Mouse (Mus musculus) brain, embryonic 14.5 days (tissue): ENCODE results near the gene Eif4b. TPM values are rescaled to one million over a fixed set of nuclear protein-coding genes. Genes with fewer than 3 reads are reported as not detected.

Source experiments
- DNase-seq: peaks from one replicate; pipeline ENCODE4 v3.0.0-alpha.2; 2011; ENCODE audit warnings: low read depth
- CTCF ChIP-seq: fragments of 200-500 bp; IDR thresholded peaks from 2 replicates; pipeline ENCODE4 v1.5.1; 2012; ENCODE audit warnings: inconsistent platforms, mild to moderate bottlenecking, moderate library complexity, borderline replicate concordance; ENCODE audit not compliant: insufficient read depth, insufficient read length; ENCODE audit errors: extremely low read depth
- POLR2A ChIP-seq: fragments of 200-500 bp; IDR thresholded peaks from 2 replicates; pipeline ENCODE4 v1.6.1; 2012; ENCODE audit warnings: mild to moderate bottlenecking, inconsistent platforms, borderline replicate concordance; ENCODE audit not compliant: poor library complexity, insufficient read depth, insufficient read length, severe bottlenecking; ENCODE audit errors: extremely low read depth
- polyA plus RNA-seq: library from polyadenylated mRNA; depleted of rRNA; stranded (reverse); fragments of >200 nt; gene quantifications from 2 replicates; pipeline ENCODE4 v1.2.3, GENCODE M21; 2012

Eif4b gene
- polyA plus RNA-seq, 1 experiment, result 173 TPM

DNA sequence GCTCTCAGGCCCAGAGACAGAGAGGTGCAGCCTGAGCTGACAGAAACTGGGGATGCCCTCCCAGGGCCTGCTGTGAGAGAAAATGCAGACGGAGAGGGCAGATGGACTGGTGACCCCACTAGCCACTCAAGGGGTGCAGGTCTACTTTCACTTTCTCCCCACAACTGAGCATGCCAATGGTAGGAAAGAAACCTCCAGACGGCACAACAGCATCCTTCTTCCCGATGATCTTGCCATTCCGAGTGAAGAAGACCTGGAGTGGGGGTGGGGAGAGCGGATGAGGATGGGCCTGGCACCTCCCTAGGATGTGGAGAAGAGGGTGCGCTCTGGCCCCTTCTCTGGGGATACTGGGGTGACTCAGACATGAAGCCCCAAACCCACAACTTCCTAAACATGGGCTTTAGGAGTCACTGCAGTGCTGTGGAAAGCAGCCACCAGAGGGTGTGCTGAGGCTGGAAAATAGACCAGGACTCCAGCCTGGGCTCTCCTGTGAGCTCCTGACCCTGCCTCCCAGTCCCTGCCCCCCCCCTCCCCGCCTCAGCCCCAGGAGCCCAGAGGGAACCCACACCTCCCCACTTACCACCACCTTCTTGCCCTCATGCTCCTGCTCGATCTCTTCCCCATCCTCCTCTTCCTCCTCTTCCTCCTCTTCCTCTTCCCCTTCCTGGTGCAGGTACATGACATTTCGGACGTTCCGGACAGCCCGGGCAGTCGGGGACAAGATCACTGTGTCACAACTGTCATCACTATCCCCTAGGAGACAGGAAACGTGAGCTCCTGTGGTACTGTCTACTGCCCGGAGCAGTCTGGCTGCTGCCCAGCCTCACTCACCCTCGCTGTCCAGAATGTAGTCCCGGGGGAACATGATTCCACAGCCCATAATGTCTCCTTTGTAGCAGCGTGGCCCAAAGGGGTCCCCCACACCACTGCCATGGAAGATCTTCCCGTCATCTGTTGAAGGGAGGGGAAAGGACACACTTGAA is 44.2 kb downstream of the Eif4b start:
- DNase-seq, result no peak
- TF ChIP-seq POLR2A, result no peak
- peak; percentile 41; the same call in 1 of the 2 replicates for TF ChIP-seq CTCF

DNA sequence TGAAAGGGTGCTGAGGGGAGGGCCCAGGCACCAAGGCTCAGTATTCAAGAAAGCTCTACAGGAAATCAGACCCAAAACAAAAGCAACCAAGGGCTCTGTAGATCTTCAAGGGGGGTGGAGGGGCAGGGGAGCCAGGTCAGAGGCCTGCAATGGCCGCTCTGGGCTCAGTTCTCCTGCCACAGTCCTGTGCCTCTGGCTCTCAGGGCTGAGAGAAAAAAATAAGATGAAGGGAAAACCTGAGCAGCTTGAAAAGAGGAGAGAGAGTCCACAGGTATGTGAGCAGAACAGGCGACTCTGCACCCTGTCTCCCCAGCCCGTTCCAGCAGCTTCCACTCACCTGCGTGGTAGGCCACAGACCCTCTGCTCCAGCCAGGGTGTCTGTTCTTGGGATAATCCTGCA is 45.0 kb downstream of the Eif4b start:
- no peak for DNase-seq
- TF ChIP-seq CTCF (no peak), POLR2A (no peak)

DNA sequence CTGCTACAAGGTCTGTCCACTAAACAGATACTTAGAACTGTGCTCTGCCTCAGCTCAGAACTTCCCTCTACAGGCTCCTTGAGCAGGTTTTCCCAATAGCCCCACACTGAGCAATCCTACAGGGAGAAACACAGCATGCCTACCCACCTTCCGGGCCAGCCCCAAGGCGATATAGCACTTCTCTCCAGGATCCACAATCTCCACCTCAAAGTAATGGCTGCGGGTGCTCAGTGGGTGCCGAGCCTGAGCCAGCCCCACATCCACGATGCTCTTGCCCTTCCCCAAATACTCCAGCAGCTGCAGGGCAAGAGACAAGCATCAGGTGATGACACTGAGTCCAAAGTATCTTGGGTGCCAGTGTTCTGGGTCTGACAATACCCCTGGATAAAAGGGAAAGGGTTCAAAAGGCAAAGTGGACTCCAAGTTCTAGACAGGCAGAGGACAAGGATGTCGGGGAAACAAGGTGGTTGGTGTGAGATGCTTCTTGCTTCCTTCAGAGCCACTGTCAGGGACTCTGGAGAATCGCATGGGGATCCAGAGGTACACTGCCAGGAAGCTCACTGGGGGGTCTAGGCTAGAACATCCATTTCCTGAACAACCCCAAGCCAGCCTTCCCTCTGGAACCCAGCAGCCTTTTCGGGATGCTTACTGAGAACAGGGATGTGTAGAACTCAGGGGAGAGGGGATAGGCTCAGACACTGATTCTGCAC is 45.7 kb downstream of the Eif4b start:
- DNase-seq, result no peak
- TF ChIP-seq CTCF, result no peak
- TF ChIP-seq POLR2A, result no peak

GRCm38 (mm10) chr15:102119831-102120170 is 46.2 kb downstream of the Eif4b start:
- TF ChIP-seq POLR2A, result no peak
- TF ChIP-seq CTCF, result no peak
- no peak for DNase-seq

DNA sequence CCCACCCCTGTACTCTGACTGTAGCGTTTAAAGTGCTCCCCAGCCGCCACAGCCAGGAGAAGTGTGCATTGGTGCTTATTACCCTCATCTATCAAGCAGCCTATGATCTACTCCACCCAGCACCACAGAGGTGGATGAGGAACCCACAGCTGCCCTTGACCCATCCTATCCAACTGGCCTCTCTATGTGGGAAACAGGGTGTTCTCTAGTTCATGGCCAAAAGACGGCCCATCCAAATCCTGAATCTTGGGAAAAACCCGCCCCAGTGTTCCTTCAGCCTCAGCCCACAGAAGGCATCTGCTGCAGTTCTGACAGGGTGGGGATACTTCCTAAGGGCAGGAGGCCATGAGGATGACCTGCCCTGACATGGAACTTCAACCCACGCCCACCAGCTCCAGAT is 47.0 kb downstream of the Eif4b start:
- no peak for DNase-seq
- TF ChIP-seq CTCF (no peak), POLR2A (no peak)

DNA sequence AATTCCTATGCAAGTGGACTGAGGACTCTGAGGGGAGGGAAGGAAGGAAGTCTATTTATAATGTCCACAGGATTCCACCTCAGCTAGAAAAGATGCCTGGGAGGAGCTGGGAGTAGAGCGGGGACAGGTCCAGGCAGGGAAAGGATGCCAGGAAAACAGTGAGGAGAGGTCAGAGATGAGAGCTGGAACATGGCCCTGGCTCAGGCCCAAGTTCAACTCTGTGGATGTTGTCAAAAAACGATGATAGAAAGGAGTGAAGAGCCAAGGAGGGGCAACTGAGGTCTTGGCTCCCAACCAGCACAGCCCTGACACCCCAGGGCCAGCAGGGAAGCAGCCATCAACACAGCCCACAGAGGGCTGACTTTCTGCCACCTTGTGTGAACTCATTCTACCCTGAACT is 52.7 kb downstream of the Eif4b start:
- TF ChIP-seq CTCF (no peak), POLR2A (no peak)
- DNase-seq, result no peak

GRCm38 (mm10) chr15:102133314-102133713 is 59.7 kb downstream of the Eif4b start:
- DNase-seq, result no peak
- no peak for TF ChIP-seq POLR2A
- no peak for TF ChIP-seq CTCF

DNA sequence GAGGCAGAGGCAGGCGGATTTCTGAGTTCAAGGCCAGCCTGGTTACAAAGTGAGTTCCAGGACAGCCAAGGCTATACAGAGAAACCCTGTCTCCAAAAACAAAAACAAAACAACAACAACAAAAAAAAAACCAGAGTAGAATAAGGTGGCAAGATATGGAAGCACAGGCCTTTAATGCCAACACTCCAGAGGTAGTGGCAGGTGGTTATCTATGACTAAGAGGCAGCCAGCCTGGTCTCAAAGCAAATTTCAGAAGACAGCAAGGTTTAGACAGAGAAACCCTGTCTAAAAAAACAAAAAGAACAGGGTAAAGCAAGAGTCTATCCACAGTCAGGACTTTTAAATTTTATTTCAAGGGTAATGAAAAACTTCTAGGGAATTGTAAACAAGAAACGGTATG is 61.1 kb downstream of the Eif4b start:
- no peak for TF ChIP-seq CTCF
- no peak for TF ChIP-seq POLR2A

DNA sequence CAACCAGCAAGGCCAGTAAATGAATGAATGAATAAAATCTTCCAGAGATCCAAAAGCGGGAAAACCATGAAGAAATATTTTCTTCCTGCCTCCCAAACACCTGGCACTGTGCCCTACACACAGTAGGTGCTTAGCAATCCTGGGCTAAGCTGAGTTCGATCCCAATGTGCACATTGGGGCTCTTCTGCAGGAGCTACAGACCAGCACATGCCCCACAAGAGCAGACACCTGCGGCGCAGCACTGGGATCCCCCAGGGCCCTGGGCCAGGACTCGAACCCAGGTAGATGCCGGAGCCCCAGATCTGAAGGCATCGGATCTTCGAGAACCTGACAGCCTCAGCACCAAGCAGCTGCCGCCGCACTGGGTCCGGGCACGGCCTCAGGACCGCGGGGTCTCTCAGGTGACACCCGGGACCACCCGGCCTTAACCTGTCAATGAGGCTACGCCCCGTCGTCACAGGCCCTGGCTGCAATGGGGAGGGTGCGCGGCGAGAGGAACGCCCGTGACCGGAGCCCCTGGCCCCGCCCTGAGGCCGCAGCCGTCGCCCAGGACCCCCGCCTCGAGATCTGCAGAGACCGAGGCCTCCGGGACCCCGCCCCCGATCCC is 62.1 kb downstream of the Eif4b start:
- DNase-seq, result peak; percentile 9
- no peak for TF ChIP-seq POLR2A
- no peak for TF ChIP-seq CTCF

More for the DNA sequence above, 61.1 kb downstream of the Eif4b start:
- no peak for DNase-seq

DNA sequence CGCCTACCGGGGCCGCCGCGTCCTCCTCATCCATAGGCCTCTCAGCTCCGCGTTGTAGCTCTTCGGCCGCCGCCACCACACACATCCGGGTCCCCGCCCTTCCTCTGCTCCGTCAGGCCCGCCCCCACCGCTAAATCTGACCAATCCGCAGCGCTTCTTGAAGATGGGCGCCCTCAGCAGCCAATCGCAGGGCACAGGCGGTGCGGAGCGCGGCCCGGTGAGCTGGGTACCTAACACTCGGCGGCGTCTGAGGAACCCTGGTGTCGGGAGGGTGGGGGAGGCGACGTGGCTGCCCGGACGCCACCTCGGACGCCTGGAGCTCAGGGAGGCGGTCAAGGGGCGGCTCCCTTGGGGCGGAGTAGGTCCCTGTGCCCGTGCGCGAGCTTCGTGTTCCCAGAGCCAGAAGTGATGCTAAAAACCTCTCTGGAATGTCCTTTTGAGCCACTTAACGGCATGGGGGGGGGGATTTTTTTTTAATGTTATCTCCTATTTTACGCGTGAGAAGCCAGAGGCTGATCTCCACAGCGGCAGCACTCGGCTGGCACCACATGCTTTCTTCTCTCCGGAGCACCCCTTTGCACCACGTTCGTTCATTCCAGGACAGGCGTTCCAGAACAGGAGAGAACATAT is 62.7 kb downstream of the Eif4b start, which contains the start of gene Spryd3:
Gene Spryd3 (minus strand): TSS at position 106 of the 630 bp plus-strand sequence.
- peak; percentile 99 for DNase-seq
- TF ChIP-seq CTCF (no peak), POLR2A (peak; percentile 76; the same call in 1 of the 2 replicates)
